26 mouse cellular contexts compared by ENCODE assay signal in the genomic region with DNA sequence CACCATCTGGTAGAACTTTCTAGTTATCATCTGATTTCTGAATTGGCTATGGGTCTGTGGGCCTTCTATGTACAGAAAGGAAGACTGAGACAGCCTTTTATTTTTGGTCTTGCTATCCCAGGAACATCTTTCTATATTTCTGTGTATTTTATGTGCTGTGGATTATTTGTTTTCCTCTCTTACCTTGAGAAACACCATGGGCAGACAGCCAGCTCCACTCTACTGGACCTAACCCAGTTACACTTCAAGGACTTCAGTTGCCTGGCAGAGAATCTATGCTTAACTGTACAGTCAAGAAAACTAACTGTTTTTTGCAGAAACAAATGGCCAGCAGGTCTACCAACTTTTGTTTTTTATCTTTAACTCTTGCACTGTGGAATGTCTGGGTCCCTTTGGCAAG.
DNase-seq lines count a peak whose midpoint lies in the region; ATAC-seq and TF ChIP-seq lines count a peak whose summit lies in the region.
"Had no signal": no experiment of that assay in that cellular context is flagged by ENCODE, and none has a peak within 500 bp of the region (broad histone marks: within the 10 kb centered on the region; RNA-seq: fewer than 3 reads in every experiment).

No protein-coding gene starts in this region.

- no peak for TF ChIP-seq POLR2A in kidney, adult 2 months (IDR thresholded peaks at IDR 0.05; ENCODE audit: low read depth, low read length)

- H3K9ac ChIP-seq in kidney, embryonic 14.5 days (ENCODE audit: low read depth, low read length), result no peak overlapping the region
- H3K9ac ChIP-seq in intestine, embryonic 16.5 days (ENCODE audit: low read depth, low read length), result no peak overlapping the region
- H3K9ac ChIP-seq: forebrain, embryonic 13.5 days; heart, embryonic 13.5 days; hindbrain, embryonic 12.5 days; hindbrain, embryonic 15.5 days had no signal

- no peaks in the 10 kb centered on the region for H3K36me3 ChIP-seq in kidney, adult 2 months (ENCODE audit: control insufficient read depth, insufficient read depth, low read length)
- no peaks in the 10 kb centered on the region for H3K36me3 ChIP-seq in kidney, embryonic 14.5 days (ENCODE audit: control insufficient read depth, insufficient read depth, low read length)
- H3K36me3 ChIP-seq in intestine, embryonic 16.5 days (ENCODE audit: control insufficient read depth, insufficient read depth, low read length), result no peaks in the 10 kb centered on the region
- H3K36me3 ChIP-seq: forebrain, embryonic 10.5 days; heart, embryonic 10.5 days; heart, embryonic 13.5 days; hindbrain, embryonic 12.5 days; hindbrain, embryonic 15.5 days had no signal

- H3K27me3 ChIP-seq in kidney, adult 2 months (replicated peaks; ENCODE audit: control insufficient read depth, insufficient read depth, low read length), result no peaks in the 10 kb centered on the region
- H3K27me3 ChIP-seq in kidney, embryonic 14.5 days (ENCODE audit: control insufficient read depth, insufficient read depth, low read length), result no peaks in the 10 kb centered on the region
- H3K27me3 ChIP-seq in intestine, embryonic 16.5 days (replicated peaks; ENCODE audit: control insufficient read depth, insufficient read depth, low read length), result no peaks in the 10 kb centered on the region
- H3K27me3 ChIP-seq: forebrain, embryonic 13.5 days; heart, embryonic 13.5 days; hindbrain, embryonic 12.5 days; hindbrain, embryonic 15.5 days had no signal

- DNase-seq in heart, adult 11 months, result peak; percentile 54
- no peak for DNase-seq in heart, adult 9 months (ENCODE audit: low spot score in 2 of 2)
- DNase-seq in kidney, adult 2 months, result peak; percentile 89
- DNase-seq in kidney, adult 9 months, result peak; percentile 86
- peak; percentile 67 to 84 for DNase-seq in kidney, postnatal 25 days
- no peak for DNase-seq in embryo, embryonic 10 days (ENCODE audit: low spot score)
- DNase-seq: adrenal gland, adult 8-10 months; adrenal gland, postnatal 25 days; cerebellum, adult 11-12 months; cerebellum, adult 8-10 months; cerebellum, postnatal 10 days; cerebellum, postnatal 36 days; gastrocnemius, postnatal 10 days; heart, adult 18-20 months; heart, postnatal 14 days; heart, postnatal 4 days had no signal

- no peak for ATAC-seq in kidney, embryonic 14.5 days (ENCODE audit: low FRiP score, low TSS enrichment)
- no peak for ATAC-seq in intestine, embryonic 16.5 days
- ATAC-seq: activated CD4-positive, CD25-positive, alpha-beta regulatory T cell, adult 4 months; forebrain, embryonic 13.5 days; forebrain, embryonic 16.5 days had no signal

- peak overlapping the region; percentile 97 for H3K27ac ChIP-seq in kidney, adult 2 months (ENCODE audit: insufficient read depth, low read depth, low read length)
- no peak overlapping the region for H3K27ac ChIP-seq in kidney, embryonic 14.5 days (ENCODE audit: low read depth, low read length)
- no peak overlapping the region for H3K27ac ChIP-seq in intestine, embryonic 16.5 days (ENCODE audit: low read length)
- H3K27ac ChIP-seq: forebrain, embryonic 10.5 days; forebrain, embryonic 13.5 days; heart, embryonic 10.5 days; heart, embryonic 13.5 days; hindbrain, embryonic 12.5 days; hindbrain, embryonic 15.5 days had no signal

- H3K4me2 ChIP-seq in kidney, embryonic 14.5 days (replicated peaks; ENCODE audit: low read depth, low read length), result no peak overlapping the region
- H3K4me2 ChIP-seq in intestine, embryonic 16.5 days (ENCODE audit: low read depth, low read length), result no peak overlapping the region
- H3K4me2 ChIP-seq: forebrain, embryonic 13.5 days; heart, embryonic 13.5 days; hindbrain, embryonic 12.5 days; hindbrain, embryonic 15.5 days had no signal

- H3K4me3 ChIP-seq in kidney, adult 2 months (ENCODE audit: insufficient read depth, low read depth, low read length), result no peak overlapping the region
- H3K4me3 ChIP-seq in kidney, embryonic 14.5 days (ENCODE audit: low read length), result no peak overlapping the region
- H3K4me3 ChIP-seq in intestine, embryonic 16.5 days (ENCODE audit: low read length), result no peak overlapping the region
- H3K4me3 ChIP-seq: forebrain, embryonic 10.5 days; forebrain, embryonic 13.5 days; heart, embryonic 10.5 days; heart, embryonic 13.5 days; hindbrain, embryonic 12.5 days; hindbrain, embryonic 15.5 days had no signal

- no peaks in the 10 kb centered on the region for H3K4me1 ChIP-seq in kidney, adult 2 months (ENCODE audit: control insufficient read depth, insufficient read depth, low read length)
- no peaks in the 10 kb centered on the region for H3K4me1 ChIP-seq in kidney, embryonic 14.5 days (ENCODE audit: control insufficient read depth, insufficient read depth, low read length)
- no peaks in the 10 kb centered on the region for H3K4me1 ChIP-seq in intestine, embryonic 16.5 days (ENCODE audit: control insufficient read depth, insufficient read depth, low read length)
- H3K4me1 ChIP-seq: forebrain, embryonic 10.5 days; forebrain, embryonic 13.5 days; heart, embryonic 10.5 days; heart, embryonic 13.5 days; hindbrain, embryonic 12.5 days; hindbrain, embryonic 15.5 days had no signal

- no peak for TF ChIP-seq CTCF in kidney, adult 2 months (conservative IDR thresholded peaks at IDR 0.05; ENCODE audit: insufficient read depth, insufficient read length, low read depth, low read length)

- H3K9me3 ChIP-seq in kidney, embryonic 14.5 days (ENCODE audit: control insufficient read depth, low read length), result peaks cover 3% of the 10 kb centered on the region
- H3K9me3 ChIP-seq in intestine, embryonic 16.5 days (ENCODE audit: control insufficient read depth, low read length), result no peaks in the 10 kb centered on the region; the same call in 1 of the 2 replicates
- H3K9me3 ChIP-seq: hindbrain, embryonic 15.5 days had no signal

Comparison
In these comparisons a context has a peak if more than half of its experiments do, and no peak if none do; other contexts are left out.
1. DNase-seq: peak in heart, adult 11 months (single experiment), kidney, adult 2 months (single experiment), kidney, adult 9 months (single experiment) and kidney, postnatal 25 days (2 of 2); none in heart, adult 9 months (0 of 2) and embryo, embryonic 10 days (single experiment).